Mouse (Mus musculus): Measurements from ENCODE around the gene Prdm2. TPM values are rescaled to one million over a fixed set of nuclear protein-coding genes. Genes with fewer than 3 reads are reported as not detected.

The Prdm2 gene
- polyA plus RNA-seq, 1 experiment from 2014 or later: 12.7 TPM

- no peaks in the 10 kb centered on the region for H3K27me3 ChIP-seq
- no peak overlapping the region for H3K4me3 ChIP-seq
- H3K9ac ChIP-seq: no peak overlapping the region
- 65% methylated on average over 11 of the region's 11 CpGs for WGBS
- H3K27ac ChIP-seq (replicated peaks): no peak overlapping the region
- no peak overlapping the region for H3K4me2 ChIP-seq
- no peaks in the 10 kb centered on the region for H3K9me3 ChIP-seq
- H3K4me1 ChIP-seq (replicated peaks): 0 out of 2 replicates have a peak, but pooled peaks cover 3% of the 10 kb centered on the region
- no peaks in the 10 kb centered on the region for H3K36me3 ChIP-seq
- no peak for ATAC-seq (ENCODE audit: low FRiP score, low read depth)
Observed at GRCm38 (mm10) chr4:143099288-143100039, 113.3 kb downstream of the Prdm2 start.

- no peak overlapping the region for H3K4me3 ChIP-seq
Observed at GRCm38 (mm10) chr4:143092082-143092701, 120.6 kb downstream of the Prdm2 start.

GRCm38 (mm10) chr4:143090551-143090950 is 122.2 kb downstream of the Prdm2 start:
- Histone ChIP-seq H3K27me3 (no peaks in the 10 kb centered on the region), H3K9ac (no peak overlapping the region), H3K4me2 (no peak overlapping the region), H3K9me3 (no peaks in the 10 kb centered on the region), H3K36me3 (no peaks in the 10 kb centered on the region), H3K27ac (replicated peaks) (no peak overlapping the region), H3K4me1 (replicated peaks) (peaks cover 9% of the 10 kb centered on the region; the same call in 1 of the 2 replicates), H3K4me3 (no peak overlapping the region)
- no peak for ATAC-seq (ENCODE audit: low FRiP score, low read depth)
- 95% methylated on average over 3 of the region's 3 CpGs for WGBS

More at GRCm38 (mm10) chr4:143092082-143092701, 120.6 kb downstream of the Prdm2 start:
- H3K9me3 ChIP-seq: no peaks in the 10 kb centered on the region
- H3K4me2 ChIP-seq: no peak overlapping the region
- H3K4me1 ChIP-seq (replicated peaks): peaks cover 9% of the 10 kb centered on the region; the same call in 1 of the 2 replicates
- ATAC-seq (ENCODE audit: low FRiP score, low read depth): no peak
- H3K27ac ChIP-seq (replicated peaks): no peak overlapping the region
- H3K27me3 ChIP-seq: no peaks in the 10 kb centered on the region
- H3K9ac ChIP-seq: no peak overlapping the region
- H3K36me3 ChIP-seq: no peaks in the 10 kb centered on the region
- WGBS: 28% methylated on average over 12 of the region's 12 CpGs

- Histone ChIP-seq H3K27me3 (no peaks in the 10 kb centered on the region), H3K4me3 (peak overlapping the region; percentile 35), H3K36me3 (no peaks in the 10 kb centered on the region), H3K9ac (peak overlapping the region; percentile 28), H3K4me1 (replicated peaks) (peaks cover 15% of the 10 kb centered on the region), H3K27ac (replicated peaks) (no peak overlapping the region), H3K9me3 (no peaks in the 10 kb centered on the region), H3K4me2 (peak overlapping the region; percentile 58)
- peak; percentile 47; the same call in 1 of the 2 replicates for ATAC-seq (ENCODE audit: low FRiP score, low read depth)
- WGBS: 5% methylated on average over 20 of the region's 20 CpGs
Observed at GRCm38 (mm10) chr4:143074071-143074765, 138.6 kb downstream of the Prdm2 start.

GRCm38 (mm10) chr4:143071791-143072190 is 141.0 kb downstream of the Prdm2 start:
- no peaks in the 10 kb centered on the region for H3K9me3 ChIP-seq
- peaks cover 15% of the 10 kb centered on the region for H3K4me1 ChIP-seq (replicated peaks)
- no peak overlapping the region for H3K9ac ChIP-seq
- peak; percentile 47; the same call in 1 of the 2 replicates for ATAC-seq (ENCODE audit: low FRiP score, low read depth)
- H3K27me3 ChIP-seq: no peaks in the 10 kb centered on the region
- no peak overlapping the region for H3K27ac ChIP-seq (replicated peaks)
- H3K36me3 ChIP-seq: no peaks in the 10 kb centered on the region
- no peak overlapping the region for H3K4me3 ChIP-seq
- 46% methylated on average over 8 of the region's 8 CpGs for WGBS
- H3K4me2 ChIP-seq: no peak overlapping the region

GRCm38 (mm10) chr4:143067006-143067405 is 145.8 kb downstream of the Prdm2 start:
- Histone ChIP-seq H3K4me2 (no peak overlapping the region), H3K4me1 (replicated peaks) (peaks cover 5% of the 10 kb centered on the region; the same call in 1 of the 2 replicates), H3K27me3 (no peaks in the 10 kb centered on the region), H3K36me3 (no peaks in the 10 kb centered on the region), H3K9ac (no peak overlapping the region), H3K9me3 (no peaks in the 10 kb centered on the region), H3K27ac (replicated peaks) (no peak overlapping the region), H3K4me3 (no peak overlapping the region)
- ATAC-seq (ENCODE audit: low FRiP score, low read depth): no peak
- 90% methylated on average over 9 of the region's 9 CpGs for WGBS

GRCm38 (mm10) chr4:143058765-143059344 is 153.9 kb downstream of the Prdm2 start:
- H3K4me3 ChIP-seq: no peak overlapping the region
- no peaks in the 10 kb centered on the region for H3K4me1 ChIP-seq (replicated peaks)
- no peak for ATAC-seq (ENCODE audit: low FRiP score, low read depth)
- H3K9ac ChIP-seq: no peak overlapping the region
- no peak overlapping the region for H3K4me2 ChIP-seq
- no peaks in the 10 kb centered on the region for H3K36me3 ChIP-seq
- H3K27ac ChIP-seq (replicated peaks): no peak overlapping the region
- H3K27me3 ChIP-seq: no peaks in the 10 kb centered on the region
- no peaks in the 10 kb centered on the region for H3K9me3 ChIP-seq
- 89% methylated on average over 12 of the region's 12 CpGs for WGBS

Small RNA genes within 50 kb of the gene (microRNA-seq; reads per million reads assigned to microRNA genes)
- 5.2 reads per million, percentile 22 among the genes with 10 or more reads in this experiment for gene Mir7021

Other genes with a start within 250 kb of the Prdm2 start
- gene Pdpn, start 86.6 kb upstream of the Prdm2 start, polyA plus RNA-seq (2015; fragmentation: Nextera tagmentation; extraction: Ambion mirVana): 53.3 and 55.1 TPM in 2 replicates
- gene Lrrc38, start 136.8 kb upstream of the Prdm2 start, polyA plus RNA-seq (2015; fragmentation: Nextera tagmentation; extraction: Ambion mirVana): 0.33 and 0.43 TPM in 2 replicates
- gene Pramel1, start 181.4 kb upstream of the Prdm2 start, polyA plus RNA-seq (2015; fragmentation: Nextera tagmentation; extraction: Ambion mirVana): not detected in 2 replicates
- gene Pramef8, start 199.4 kb upstream of the Prdm2 start, polyA plus RNA-seq (2015; fragmentation: Nextera tagmentation; extraction: Ambion mirVana): 22.0 and 22.5 TPM in 2 replicates
- not detected in 2 replicates for gene Oog4, start 237.3 kb upstream of the Prdm2 start, polyA plus RNA-seq (2015; fragmentation: Nextera tagmentation; extraction: Ambion mirVana)

Data from hindbrain, embryonic 15.5 days (tissue).